ENCODE assay signal across 9 mouse cellular contexts in genomic region chr8:36346682-36347324, GRCm38 (mm10).
DNase-seq lines count a peak whose midpoint lies in the region; ATAC-seq lines count a peak whose summit lies in the region.
"Had no signal": no experiment of that assay in that cellular context is flagged by ENCODE, and none has a peak within 500 bp of the region (broad histone marks: within the 10 kb centered on the region; RNA-seq: fewer than 3 reads in every experiment).

No protein-coding gene starts in this region.

- peak; percentile 40 for DNase-seq in MEL-GATA-1-ER (ENCODE audit: extremely low read depth, low read depth)
- peak; percentile 81 for DNase-seq in cerebellum, adult 11 months
- DNase-seq in forelimb bud, embryonic 11.5 days (ENCODE audit: low read depth, low spot score) = peak; percentile 75
- peak; percentile 82 for DNase-seq in left cerebral cortex, adult 18-20 months (ENCODE audit: low spot score in 2 of 2)
- peak; percentile 76 for DNase-seq in right cerebral cortex, postnatal 14 days
- DNase-seq in urinary bladder, postnatal 25 days (ENCODE audit: low spot score) = peak; percentile 79

- no peak overlapping the region for H3K4me3 ChIP-seq in hindbrain, embryonic 16.5 days (ENCODE audit: low read length)
- H3K4me3 ChIP-seq: megakaryocyte, embryonic 14.5 days had no signal

- no peak overlapping the region for H3K27ac ChIP-seq in hindbrain, embryonic 16.5 days (ENCODE audit: low read depth, low read length)

- no peak overlapping the region for H3K4me2 ChIP-seq in hindbrain, embryonic 16.5 days (ENCODE audit: low read length)

- no peaks in the 10 kb centered on the region; the same call in 1 of the 2 replicates for H3K4me1 ChIP-seq in hindbrain, embryonic 16.5 days (ENCODE audit: control insufficient read depth, insufficient read depth, low read depth, low read length)
- H3K4me1 ChIP-seq: megakaryocyte, embryonic 14.5 days had no signal

- 54% methylated on average over 7 of the region's 7 CpGs for WGBS in hindbrain, embryonic 16.5 days

- H3K9me3 ChIP-seq in hindbrain, embryonic 16.5 days (ENCODE audit: control insufficient read depth, low read length) = no peaks in the 10 kb centered on the region
- H3K9me3 ChIP-seq: megakaryocyte, embryonic 14.5 days had no signal

- H3K27me3 ChIP-seq in hindbrain, embryonic 16.5 days (replicated peaks; ENCODE audit: control insufficient read depth, insufficient read depth, low read length) = no peaks in the 10 kb centered on the region

- ATAC-seq in hindbrain, embryonic 16.5 days = peak; percentile 76; the same call in 1 of the 2 replicates
- ATAC-seq in megakaryocyte-erythroid progenitor cell, adult 5-6 weeks (replicated peaks; ENCODE audit: low FRiP score, low TSS enrichment, poor library complexity, severe bottlenecking) = peak; percentile 100

- H3K9ac ChIP-seq in hindbrain, embryonic 16.5 days (ENCODE audit: low read depth, low read length) = no peak overlapping the region

- H3K36me3 ChIP-seq in hindbrain, embryonic 16.5 days (ENCODE audit: control insufficient read depth, insufficient read depth, low read length) = no peaks in the 10 kb centered on the region
